Mouse (Mus musculus) embryonic facial prominence, embryonic 12.5 days (tissue): ENCODE results near the gene Serpina1e. TPM values are rescaled to one million over a fixed set of nuclear protein-coding genes. Genes with fewer than 3 reads are reported as not detected.
"Not testable (repeated sequence)": the region's sequence is repeated elsewhere in the genome, so short reads cannot be mapped to it uniquely, and the experiment has no call there.

ENCODE experiments used
- ATAC-seq: fragments of 200-750 bp; cut with Nextera tagmentation; 2 replicates; pipeline ENCODE4 v1.8.0; 2017; ENCODE audit not compliant: insufficient number of reproducible peaks, insufficient read depth, low FRiP score, low TSS enrichment
- H3K27ac ChIP-seq: fragments of 300-500 bp; sonication (generic); 2 replicates; pipeline ENCODE4 v1.5.1; 2016; ENCODE audit warnings: mild to moderate bottlenecking
- H3K27me3 ChIP-seq: fragments of 300-500 bp; sonication (generic); 2 replicates; pipeline ENCODE4 v1.6.1; 2016; ENCODE audit warnings: mild to moderate bottlenecking, moderate library complexity
- H3K36me3 ChIP-seq: fragments of 300-500 bp; sonication (generic); 2 replicates; pipeline ENCODE4 v1.6.1; 2016; ENCODE audit warnings: mild to moderate bottlenecking
- H3K4me1 ChIP-seq: fragments of 300-500 bp; sonication (generic); 2 replicates; pipeline ENCODE4 v1.6.1; 2016
- H3K4me2 ChIP-seq: fragments of 300-500 bp; sonication (generic); replicated peaks from 2 replicates; pipeline ENCODE4 v1.6.1; 2016; ENCODE audit warnings: mild to moderate bottlenecking, moderate library complexity
- H3K4me3 ChIP-seq: fragments of 300-500 bp; sonication (generic); 2 replicates; pipeline ENCODE4 v1.5.1; 2016; ENCODE audit warnings: mild to moderate bottlenecking
- H3K9ac ChIP-seq: fragments of 300-500 bp; sonication (generic); 2 replicates; pipeline ENCODE4 v1.6.1; 2016; ENCODE audit warnings: mild to moderate bottlenecking, moderate library complexity
- H3K9me3 ChIP-seq: fragments of 300-500 bp; sonication (generic); 2 replicates; pipeline ENCODE4 v1.6.1; 2016; ENCODE audit warnings: mild to moderate bottlenecking, moderate library complexity
- WGBS: fragments of 180-500 bp; shearing (Covaris S2); methylation state at CpG from one replicate; pipeline ENCODE4 v1.1.7; 2016; 5-methylcytosine and 5-hydroxymethylcytosine counted together
- polyA plus RNA-seq: library from polyadenylated mRNA; unstranded; fragments of >200 nt; fragmentation: Nextera tagmentation; extraction: Ambion mirVana; gene quantifications from 2 replicates; pipeline ENCODE4 v1.2.1, GENCODE M21; 2016

Gene Serpina1e
- polyA plus RNA-seq, 1 experiment from 2014 or later: not detected

DNA sequence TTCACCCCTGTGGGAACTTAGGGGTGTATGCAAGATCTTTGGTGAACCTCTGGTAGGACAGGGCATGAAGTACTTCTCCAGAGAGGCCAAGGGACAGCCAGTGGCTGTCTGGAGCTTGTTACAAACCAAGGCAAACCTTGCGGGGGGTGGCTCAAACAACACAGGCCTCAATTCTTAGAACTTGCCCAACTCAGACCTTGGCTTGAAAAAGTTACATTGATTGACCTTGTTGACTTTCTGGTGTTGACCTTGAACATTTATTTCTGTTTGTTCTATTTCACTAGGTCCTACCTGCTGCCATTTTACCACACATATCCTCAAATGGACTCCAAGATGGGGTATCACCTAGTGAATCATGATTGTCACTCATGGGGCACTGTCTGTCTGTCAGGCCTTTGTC is 2.9 kb upstream of the Serpina1e start:
- no peak for ATAC-seq
- no peak overlapping the region for H3K4me3 ChIP-seq
- 100% methylated on average over 1 of the region's 1 CpGs for WGBS

GRCm38 (mm10) chr12:103956555-103956954 is 2.2 kb downstream of the Serpina1e start:
- WGBS: 78% methylated on average over 2 of the region's 2 CpGs
- not testable (repeated sequence) for H3K4me3 ChIP-seq, H3K9ac ChIP-seq, H3K4me2 ChIP-seq, H3K4me1 ChIP-seq, H3K36me3 ChIP-seq, ATAC-seq, H3K9me3 ChIP-seq, H3K27ac ChIP-seq, H3K27me3 ChIP-seq

More for the DNA sequence above, 2.9 kb upstream of the Serpina1e start:
- H3K9me3 ChIP-seq: no peaks in the 10 kb centered on the region
- H3K4me2 ChIP-seq: no peak overlapping the region
- H3K27ac ChIP-seq: no peak overlapping the region
- no peak overlapping the region for H3K9ac ChIP-seq
- H3K4me1 ChIP-seq: no peaks in the 10 kb centered on the region
- no peaks in the 10 kb centered on the region for H3K27me3 ChIP-seq
- no peaks in the 10 kb centered on the region for H3K36me3 ChIP-seq

DNA sequence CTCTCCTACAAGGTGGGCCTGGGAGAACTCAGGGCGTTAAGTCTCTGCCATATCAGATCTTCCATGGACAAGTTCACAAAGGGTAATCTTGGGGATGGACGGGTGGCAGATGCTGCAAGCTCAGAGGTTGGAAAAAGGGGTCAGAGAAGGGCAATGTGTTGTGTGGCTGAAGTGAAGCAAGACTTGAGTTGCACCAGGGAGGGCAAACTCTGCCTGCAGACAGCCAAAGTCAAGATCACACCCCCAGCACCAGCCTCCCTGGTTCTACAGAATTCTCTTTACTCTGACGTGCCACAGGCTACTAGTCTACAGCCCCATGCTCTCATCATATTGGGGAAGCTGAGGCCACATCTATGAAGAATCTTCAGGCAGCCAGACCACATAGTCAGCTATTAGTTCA is 5.8 kb downstream of the Serpina1e start:
- not testable (repeated sequence) for H3K4me1 ChIP-seq, H3K4me3 ChIP-seq, H3K4me2 ChIP-seq, H3K27me3 ChIP-seq, H3K9ac ChIP-seq, H3K36me3 ChIP-seq, ATAC-seq, H3K27ac ChIP-seq, H3K9me3 ChIP-seq
- 71% methylated on average over 3 of the region's 3 CpGs for WGBS

- no peak overlapping the region for H3K9ac ChIP-seq
- 0 out of 2 replicates have a peak, but pooled peaks cover 3% of the 10 kb centered on the region for H3K9me3 ChIP-seq
- no peak overlapping the region for H3K27ac ChIP-seq
- no peak overlapping the region for H3K4me2 ChIP-seq
- H3K27me3 ChIP-seq: no peaks in the 10 kb centered on the region
- H3K36me3 ChIP-seq: no peaks in the 10 kb centered on the region
- no peak overlapping the region for H3K4me3 ChIP-seq
- no peaks in the 10 kb centered on the region for H3K4me1 ChIP-seq
- 82% methylated on average over 4 of the region's 4 CpGs for WGBS
- ATAC-seq: no peak
These were observed 12.5 kb downstream of the Serpina1e start for GRCm38 (mm10) chr12:103946243-103946642.

GRCm38 (mm10) chr12:103909181-103909580 is 49.6 kb downstream of the Serpina1e start:
- not testable (repeated sequence) for ATAC-seq, H3K36me3 ChIP-seq, H3K27me3 ChIP-seq, H3K27ac ChIP-seq, H3K9me3 ChIP-seq, H3K4me3 ChIP-seq, H3K4me2 ChIP-seq, H3K4me1 ChIP-seq, H3K9ac ChIP-seq
- 93% methylated on average over 12 of the region's 16 CpGs for WGBS

DNA sequence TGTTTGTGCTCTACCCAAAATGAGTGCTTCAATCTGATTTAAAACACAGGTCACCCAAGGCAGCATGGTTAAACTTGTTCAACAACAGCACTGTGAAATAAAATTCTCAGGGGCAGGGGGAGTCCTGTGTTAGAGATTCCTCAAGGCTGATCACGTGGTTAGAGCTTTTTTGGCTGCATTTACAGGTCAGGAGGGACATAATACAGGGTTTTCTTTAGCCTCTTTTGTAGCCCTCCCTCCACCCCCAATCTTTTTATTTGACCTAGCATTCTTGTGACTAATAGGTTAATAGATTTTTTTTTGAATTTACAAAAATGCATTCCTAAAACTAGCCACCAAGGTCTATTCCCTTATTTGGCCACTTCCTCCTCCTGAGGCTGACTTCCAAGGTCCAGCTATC is 51.0 kb downstream of the Serpina1e start:
- H3K9ac ChIP-seq, H3K9me3 ChIP-seq, H3K4me1 ChIP-seq, H3K36me3 ChIP-seq, H3K27me3 ChIP-seq, H3K4me2 ChIP-seq, H3K4me3 ChIP-seq, ATAC-seq, H3K27ac ChIP-seq: not testable (repeated sequence)
- 31% methylated on average over 1 of the region's 1 CpGs for WGBS

DNA sequence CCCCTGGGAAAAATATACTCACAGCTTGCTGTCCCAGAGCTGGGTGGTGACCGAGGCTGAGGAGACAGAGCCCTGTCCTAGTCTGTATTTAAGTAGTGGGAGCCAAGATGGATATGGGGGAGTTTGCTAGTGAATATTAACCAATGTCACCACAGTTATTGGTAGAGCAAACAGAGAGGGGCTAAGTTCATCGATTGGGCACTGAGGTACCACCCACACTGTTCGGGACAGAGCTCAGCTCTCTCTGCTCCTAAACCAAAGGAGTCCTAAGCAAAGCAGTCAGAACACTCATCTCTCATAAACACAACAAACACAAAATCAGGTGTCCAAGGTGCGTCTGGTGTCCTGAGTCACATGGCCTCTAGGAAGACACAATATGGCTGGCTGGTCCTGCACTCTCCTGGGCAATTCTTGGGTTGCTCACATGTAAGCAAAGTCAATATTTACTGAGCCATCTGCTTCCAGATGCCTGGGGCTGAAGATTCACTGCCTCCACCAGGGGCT is 53.9 kb downstream of the Serpina1e start, which contains the start of gene Serpina1c:
Gene Serpina1c (minus strand): TSS at position 51 of the 504 bp plus-strand sequence.
- not testable (repeated sequence) for ATAC-seq, H3K27ac ChIP-seq
- 84% methylated on average over 4 of the region's 4 CpGs for WGBS

DNA sequence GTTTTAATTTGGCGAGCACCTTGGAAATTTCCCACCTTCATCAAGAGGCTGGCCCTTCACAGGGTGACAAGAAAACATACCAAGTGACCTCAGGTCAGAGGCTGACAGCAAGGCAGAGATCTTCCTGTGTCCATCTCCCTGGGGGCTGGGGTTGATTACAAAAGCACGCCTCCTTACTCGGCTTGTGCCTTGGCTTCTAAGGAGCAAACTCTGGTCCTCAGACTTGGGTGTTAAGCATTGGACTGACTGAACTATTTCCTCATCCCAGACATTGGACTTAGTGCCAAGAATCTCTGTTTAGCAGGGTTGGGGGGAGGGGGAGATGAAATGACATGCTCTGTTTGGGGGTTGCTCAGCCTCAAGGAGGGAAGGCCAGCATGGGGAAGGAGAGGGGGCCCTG is 56.8 kb downstream of the Serpina1e start:
- H3K27me3 ChIP-seq, ATAC-seq, H3K9me3 ChIP-seq, H3K36me3 ChIP-seq, H3K9ac ChIP-seq, H3K4me2 ChIP-seq, H3K4me1 ChIP-seq, H3K4me3 ChIP-seq, H3K27ac ChIP-seq: not testable (repeated sequence)
- WGBS: 86% methylated on average over 3 of the region's 3 CpGs

More for the DNA sequence above, 53.9 kb downstream of the Serpina1e start, which contains the start of gene Serpina1c:
- not testable (repeated sequence) for H3K36me3 ChIP-seq, H3K4me1 ChIP-seq, H3K4me2 ChIP-seq, H3K9me3 ChIP-seq, H3K4me3 ChIP-seq, H3K9ac ChIP-seq, H3K27me3 ChIP-seq

Other genes with a start within 250 kb of the Serpina1e start
- gene Serpina1d, start 185.4 kb downstream of the Serpina1e start, polyA plus RNA-seq: not detected in 2 replicates
- 0.18 and 0.31 TPM in 2 replicates for gene Serpina1b, start 128.6 kb downstream of the Serpina1e start, polyA plus RNA-seq
- gene Serpina1a, start 95.4 kb downstream of the Serpina1e start, polyA plus RNA-seq: not detected in 2 replicates
- gene Serpina1c, start 54.1 kb downstream of the Serpina1e start, polyA plus RNA-seq: not detected in 2 replicates
- not detected in 2 replicates for gene Serpina11, start 31.0 kb upstream of the Serpina1e start, polyA plus RNA-seq
- gene Serpina9, start 54.8 kb upstream of the Serpina1e start, polyA plus RNA-seq: 0.22 TPM in 1 of 2 replicates, not detected in the other
- not detected in 2 replicates for gene Serpina12, start 85.5 kb upstream of the Serpina1e start, polyA plus RNA-seq
- not detected in 2 replicates for gene Serpina5, start 142.1 kb upstream of the Serpina1e start, polyA plus RNA-seq
- not detected in 2 replicates for gene Serpina3a, start 153.7 kb upstream of the Serpina1e start, polyA plus RNA-seq
- not detected in 2 replicates for gene Serpina3b, start 169.0 kb upstream of the Serpina1e start, polyA plus RNA-seq
- gene Serpina3c, start 194.9 kb upstream of the Serpina1e start, polyA plus RNA-seq: not detected in 2 replicates